13 mouse cellular contexts compared by ENCODE assay signal in genomic region chr15:84685417-84685816, GRCm38 (mm10). TPM values are rescaled to one million over a fixed set of nuclear protein-coding genes. Genes with fewer than 3 reads are reported as not detected.
A peak's percentile ranks its signal among the peaks of the same experiment; 100 is the strongest.
DNase-seq lines count a peak whose midpoint lies in the region; ATAC-seq lines count a peak whose summit lies in the region.
"Had no signal": no experiment of that assay in that cellular context is flagged by ENCODE, and none has a peak within 500 bp of the region (broad histone marks: within the 10 kb centered on the region; RNA-seq: fewer than 3 reads in every experiment).

No protein-coding gene starts in this region.

- peaks cover 4% of the 10 kb centered on the region for H3K36me3 ChIP-seq in heart, embryonic 16.5 days (ENCODE audit: control insufficient read depth, insufficient read depth)
- H3K36me3 ChIP-seq in midbrain, embryonic 13.5 days: peaks cover 4% of the 10 kb centered on the region
- H3K36me3 ChIP-seq: forebrain, embryonic 12.5 days had no signal

- no peak overlapping the region for H3K4me3 ChIP-seq in heart, embryonic 16.5 days (ENCODE audit: low read length)
- no peak overlapping the region for H3K4me3 ChIP-seq in midbrain, embryonic 13.5 days (replicated peaks)
- H3K4me3 ChIP-seq: forebrain, embryonic 12.5 days had no signal

- no peaks in the 10 kb centered on the region for H3K9me3 ChIP-seq in heart, embryonic 16.5 days (replicated peaks; ENCODE audit: control insufficient read depth, low read length)
- H3K9me3 ChIP-seq in midbrain, embryonic 13.5 days: no peaks in the 10 kb centered on the region
- H3K9me3 ChIP-seq: forebrain, embryonic 12.5 days had no signal

- WGBS in heart, embryonic 16.5 days: 33% methylated on average over 3 of the region's 3 CpGs
- 71% methylated on average over 3 of the region's 3 CpGs for WGBS in midbrain, embryonic 13.5 days

- no peak overlapping the region for H3K4me2 ChIP-seq in heart, embryonic 16.5 days (ENCODE audit: low read depth, low read length)
- no peak overlapping the region for H3K4me2 ChIP-seq in midbrain, embryonic 13.5 days (replicated peaks)
- H3K4me2 ChIP-seq: forebrain, embryonic 12.5 days had no signal

- no peak for ATAC-seq in heart, embryonic 16.5 days (replicated peaks; ENCODE audit: extremely low read depth, insufficient read depth, low FRiP score)
- no peak for ATAC-seq in midbrain, embryonic 13.5 days
- no peak for ATAC-seq in activated CD4-positive, CD25-positive, alpha-beta regulatory T cell, adult 4 months
- ATAC-seq: hindbrain, postnatal 0 days had no signal

- DNase-seq in heart, postnatal 25 days (ENCODE audit: low spot score): no peak
- peak; percentile 18 for DNase-seq in thymus, postnatal 0 days (ENCODE audit: low spot score)
- DNase-seq in thymus, postnatal 14 days: no peak
- DNase-seq in monocyte, adult 2 months (ENCODE audit: low read depth in 1 of 2, low spot score in 2 of 2): peak; percentile 55 to 61
- no peak for DNase-seq in cerebellum, adult 8-10 months
- DNase-seq: left cerebral cortex, postnatal 4 days; lung, postnatal 14 days; right cerebral cortex, adult 18-20 months had no signal

- intact Hi-C loops in heart, postnatal 25 days (cut with DNase I): no loop called here

- peaks cover 19% of the 10 kb centered on the region for H3K4me1 ChIP-seq in heart, embryonic 16.5 days (ENCODE audit: control insufficient read depth, insufficient read depth, low read length)
- H3K4me1 ChIP-seq in midbrain, embryonic 13.5 days (replicated peaks): peaks cover 17% of the 10 kb centered on the region

- no peak overlapping the region for H3K9ac ChIP-seq in heart, embryonic 16.5 days (ENCODE audit: low read length)
- no peak overlapping the region for H3K9ac ChIP-seq in midbrain, embryonic 13.5 days (replicated peaks)
- H3K9ac ChIP-seq: forebrain, embryonic 12.5 days had no signal

- H3K27ac ChIP-seq in heart, embryonic 16.5 days (ENCODE audit: low read length): peak overlapping the region; percentile 2; the same call in 1 of the 2 replicates
- no peak overlapping the region for H3K27ac ChIP-seq in midbrain, embryonic 13.5 days
- H3K27ac ChIP-seq: forebrain, embryonic 12.5 days; hindbrain, postnatal 0 days had no signal

- no peaks in the 10 kb centered on the region for H3K27me3 ChIP-seq in heart, embryonic 16.5 days (ENCODE audit: control insufficient read depth, insufficient read depth, low read length)
- peaks cover 28% of the 10 kb centered on the region for H3K27me3 ChIP-seq in midbrain, embryonic 13.5 days

RNA-seq across cellular contexts. Expression of gene Prr5, which starts 16.0 kb away (rescaled TPM):
- polyA plus RNA-seq in heart, embryonic 16.5 days (2015; fragmentation: Nextera tagmentation; extraction: Ambion mirVana): 11.3 and 14.8 TPM in 2 replicates
- total RNA-seq in heart, postnatal 25 days (2021): 1 to 10 TPM; 3.1 to 3.4 TPM
- 13.3 and 13.7 TPM in 2 replicates for polyA plus RNA-seq in thymus, postnatal 0 days (2015; fragmentation: Nextera tagmentation; extraction: Ambion mirVana)
- 12.2 and 13.8 TPM in 2 replicates for polyA plus RNA-seq in midbrain, embryonic 13.5 days (2015; fragmentation: Nextera tagmentation; extraction: Ambion mirVana)
- polyA plus RNA-seq in activated CD4-positive, CD25-positive, alpha-beta regulatory T cell, adult 4 months (2017; shearing (Covaris generic)): not detected

RNA-seq across cellular contexts. Expression of gene Arhgap8, which starts 34.4 kb away (rescaled TPM):
- 7.4 and 10.1 TPM in 2 replicates for polyA plus RNA-seq in heart, embryonic 16.5 days (2015; fragmentation: Nextera tagmentation; extraction: Ambion mirVana)
- 1 to 10 TPM in 1 of 2 experiments, under 1 TPM in 1; 0.55 to 1.1 TPM for total RNA-seq in heart, postnatal 25 days (2021)
- polyA plus RNA-seq in thymus, postnatal 0 days (2015; fragmentation: Nextera tagmentation; extraction: Ambion mirVana): 28.7 and 30.5 TPM in 2 replicates
- 0.61 and 0.67 TPM in 2 replicates for polyA plus RNA-seq in midbrain, embryonic 13.5 days (2015; fragmentation: Nextera tagmentation; extraction: Ambion mirVana)
- polyA plus RNA-seq in activated CD4-positive, CD25-positive, alpha-beta regulatory T cell, adult 4 months (2017; shearing (Covaris generic)): not detected

Comparison
In these comparisons a context has a peak if more than half of its experiments do, and no peak if none do; other contexts are left out.
1. DNase-seq: peak in thymus, postnatal 0 days (single experiment) and monocyte, adult 2 months (2 of 2); none in heart, postnatal 25 days (single experiment), thymus, postnatal 14 days (single experiment) and cerebellum, adult 8-10 months (single experiment).
2. RNA of gene Prr5, which starts 16.0 kb away (polyA plus RNA-seq): 12.2 to 13.8 TPM in midbrain, embryonic 13.5 days, 13.3 to 13.7 TPM in thymus, postnatal 0 days and 11.3 to 14.8 TPM in heart, embryonic 16.5 days; not detected in activated CD4-positive, CD25-positive, alpha-beta regulatory T cell, adult 4 months; every median in the first group is over 10 times any median in the second.